Mouse (Mus musculus): ENCODE measurements around the gene Milr1. TPM values are rescaled to one million over a fixed set of nuclear protein-coding genes. Genes with fewer than 3 reads are reported as not detected.
"Not testable (repeated sequence)": the region's sequence is repeated elsewhere in the genome, so short reads cannot be mapped to it uniquely, and the experiment has no call there.

Gene Milr1
- polyA plus RNA-seq, 1 experiment from 2014 or later: 0.56 TPM

DNA sequence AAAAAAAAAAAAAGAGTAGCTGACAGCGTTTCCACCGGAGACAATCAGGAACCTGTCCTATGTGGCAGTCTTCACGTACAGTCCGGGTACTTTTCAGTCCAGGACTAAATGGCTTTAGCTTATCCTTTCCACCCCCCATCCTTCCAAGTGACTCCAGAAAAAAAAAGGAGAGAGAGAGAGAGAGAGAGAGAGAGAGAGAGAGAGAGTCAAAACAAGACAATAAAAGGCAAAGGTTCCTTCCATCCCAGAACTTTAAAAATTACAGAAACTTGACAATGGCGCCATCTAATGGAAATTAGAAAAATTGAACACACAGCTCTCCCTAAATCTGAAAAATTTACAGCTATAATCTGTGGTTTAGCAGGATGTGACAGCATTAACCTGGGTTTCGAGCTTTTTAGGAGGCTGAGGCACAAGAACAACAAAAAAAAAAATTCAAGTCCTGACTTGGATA, 8.6 kb upstream of the Milr1 start:
- ATAC-seq: no peak
- Histone ChIP-seq H3K9ac (ENCODE audit: low read depth, low read length) (no peak overlapping the region), H3K9me3 (ENCODE audit: control insufficient read depth, low read length) (no peaks in the 10 kb centered on the region), H3K4me1 (ENCODE audit: control insufficient read depth, insufficient read depth, low read depth, low read length) (peaks cover 4% of the 10 kb centered on the region), H3K4me3 (ENCODE audit: low read length) (no peak overlapping the region), H3K27me3 (replicated peaks; ENCODE audit: control insufficient read depth, insufficient read depth, low read length) (no peaks in the 10 kb centered on the region), H3K4me2 (ENCODE audit: low read length) (no peak overlapping the region), H3K27ac (ENCODE audit: low read depth, low read length) (no peak overlapping the region), H3K36me3 (ENCODE audit: control insufficient read depth, insufficient read depth, low read length) (no peaks in the 10 kb centered on the region)
- 41% methylated on average over 6 of the region's 6 CpGs for WGBS

DNA sequence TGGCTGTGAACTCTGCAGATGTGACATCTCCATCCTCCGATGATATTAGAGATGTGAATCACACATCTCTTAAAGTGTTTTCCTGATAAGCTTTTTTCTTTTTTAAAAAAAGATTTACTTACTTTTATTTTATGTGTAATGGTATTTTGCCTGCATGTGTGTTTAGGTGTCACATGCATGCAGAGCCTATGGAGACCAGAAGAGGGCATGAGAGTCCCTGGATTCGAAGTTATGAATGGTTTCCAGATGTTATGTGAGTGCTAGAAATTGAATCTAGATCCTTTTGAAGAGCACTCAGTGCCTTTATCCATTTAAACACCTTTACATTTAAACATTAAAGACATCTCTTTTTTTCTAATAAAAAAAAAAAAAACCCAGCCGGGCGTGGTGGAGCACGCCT, 6.1 kb upstream of the Milr1 start:
- H3K27ac ChIP-seq (ENCODE audit: low read depth, low read length): no peak overlapping the region
- no peak for ATAC-seq
- 89% methylated on average over 5 of the region's 5 CpGs for WGBS
- H3K9me3 ChIP-seq (ENCODE audit: control insufficient read depth, low read length): no peaks in the 10 kb centered on the region
- H3K4me3 ChIP-seq (ENCODE audit: low read length): no peak overlapping the region
- H3K27me3 ChIP-seq (replicated peaks; ENCODE audit: control insufficient read depth, insufficient read depth, low read length): no peaks in the 10 kb centered on the region
- H3K36me3 ChIP-seq (ENCODE audit: control insufficient read depth, insufficient read depth, low read length): no peaks in the 10 kb centered on the region
- peaks cover 2% of the 10 kb centered on the region; the same call in 1 of the 2 replicates for H3K4me1 ChIP-seq (ENCODE audit: control insufficient read depth, insufficient read depth, low read depth, low read length)
- H3K9ac ChIP-seq (ENCODE audit: low read depth, low read length): no peak overlapping the region
- no peak overlapping the region for H3K4me2 ChIP-seq (ENCODE audit: low read length)

DNA sequence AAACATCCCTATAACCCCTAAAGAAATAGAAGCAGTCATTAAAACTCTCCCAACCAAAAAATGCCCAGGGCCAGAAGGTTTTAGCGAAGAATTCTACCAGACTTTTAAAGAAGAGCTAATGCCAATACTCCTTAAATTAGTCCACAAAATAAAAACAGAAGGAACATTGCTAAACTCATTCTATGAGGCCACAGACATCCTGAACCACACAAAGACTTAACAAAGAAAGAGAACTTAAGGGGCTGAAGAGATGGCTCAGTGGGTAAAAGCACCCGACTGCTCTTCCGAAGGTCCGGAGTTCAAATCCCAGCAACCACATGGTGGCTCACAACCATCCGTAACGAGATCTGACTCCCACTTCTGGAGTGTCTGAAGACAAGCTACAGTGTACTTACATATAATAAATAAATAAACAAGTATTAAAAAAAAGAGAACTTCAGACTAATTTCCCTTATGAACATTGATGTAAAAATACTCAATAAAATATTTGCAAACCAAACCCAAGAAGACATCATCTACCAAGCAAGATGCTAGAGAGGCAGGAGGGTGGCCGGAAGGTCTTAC, 1.4 kb upstream of the Milr1 start:
- not testable (repeated sequence) for H3K36me3 ChIP-seq (ENCODE audit: control insufficient read depth, insufficient read depth, low read length); H3K4me1 ChIP-seq (ENCODE audit: control insufficient read depth, insufficient read depth, low read depth, low read length); H3K9ac ChIP-seq (ENCODE audit: low read depth, low read length); H3K27me3 ChIP-seq (replicated peaks; ENCODE audit: control insufficient read depth, insufficient read depth, low read length); ATAC-seq; H3K4me2 ChIP-seq (ENCODE audit: low read length); H3K4me3 ChIP-seq (ENCODE audit: low read length); H3K9me3 ChIP-seq (ENCODE audit: control insufficient read depth, low read length); H3K27ac ChIP-seq (ENCODE audit: low read depth, low read length)
- WGBS: 91% methylated on average over 7 of the region's 7 CpGs

DNA sequence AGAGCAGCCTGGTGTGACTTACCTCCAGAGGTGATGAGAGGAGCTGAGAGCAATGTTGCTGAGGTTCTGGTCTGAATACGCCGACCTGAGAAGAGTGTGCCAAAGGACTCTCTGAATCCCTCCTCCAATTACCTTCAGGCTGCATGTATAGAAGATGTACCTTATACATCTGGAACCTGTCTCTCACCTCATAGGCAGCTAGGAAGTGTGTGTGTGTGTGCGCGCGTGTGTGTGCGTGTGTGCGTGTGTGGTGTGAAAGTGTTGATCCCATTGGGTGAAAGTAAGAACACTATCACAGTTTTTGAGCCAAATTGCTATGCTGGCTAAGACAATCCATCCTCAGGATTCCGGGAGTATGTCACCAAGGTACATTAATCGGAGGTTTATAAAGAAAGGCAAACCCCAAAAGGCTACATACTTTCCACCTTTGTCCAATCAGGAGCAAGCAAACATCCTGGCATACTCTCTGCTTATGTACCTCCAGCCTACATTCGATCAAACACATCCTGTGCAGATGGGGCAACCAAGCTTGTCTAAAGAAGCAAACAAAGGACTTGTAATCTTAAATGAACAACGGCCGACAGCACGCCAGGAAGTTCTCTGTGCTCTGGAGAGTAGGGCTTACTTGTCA, 790 bp upstream of the Milr1 start, which contains the start of gene Pecam1:
Gene Pecam1 (minus strand): TSS at position 508 of the 631 bp plus-strand sequence.
- no peak within 1 kb of the TSS for H3K4me2 ChIP-seq (ENCODE audit: low read length)
- 84% methylated on average over 13 of the region's 13 CpGs for WGBS
- ATAC-seq: no peak
- no peaks in the 10 kb centered on the region for H3K9me3 ChIP-seq (ENCODE audit: control insufficient read depth, low read length)
- H3K4me1 ChIP-seq (ENCODE audit: control insufficient read depth, insufficient read depth, low read depth, low read length): no peaks in the 10 kb centered on the region
- H3K27me3 ChIP-seq (replicated peaks; ENCODE audit: control insufficient read depth, insufficient read depth, low read length): no peaks in the 10 kb centered on the region
- H3K4me3 ChIP-seq (ENCODE audit: low read length): no peak within 1 kb of the TSS
- no peak within 1 kb of the TSS for H3K27ac ChIP-seq (ENCODE audit: low read depth, low read length)
- H3K9ac ChIP-seq (ENCODE audit: low read depth, low read length): no peak within 1 kb of the TSS
- no peaks in the 10 kb centered on the region for H3K36me3 ChIP-seq (ENCODE audit: control insufficient read depth, insufficient read depth, low read length)

DNA sequence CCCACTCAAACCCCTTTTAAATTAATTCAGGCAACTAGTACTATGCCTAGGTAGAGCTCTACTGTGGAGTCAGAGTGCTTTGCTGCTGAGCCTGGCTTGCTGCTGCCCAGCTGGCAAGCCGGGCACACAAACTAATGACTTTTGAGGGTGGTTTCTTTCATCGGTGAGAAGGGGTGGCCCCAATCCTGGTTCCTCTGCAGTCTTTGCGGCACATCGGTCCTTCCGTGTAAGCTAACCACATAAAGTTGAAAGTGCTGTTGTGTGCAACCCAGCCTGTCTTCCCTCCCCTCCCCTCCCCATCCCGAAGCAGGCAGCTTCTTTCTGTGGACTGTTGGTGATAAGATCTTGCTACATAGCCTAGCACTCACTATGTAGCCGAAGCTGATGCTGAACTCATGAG, 1.1 kb downstream of the Milr1 start:
- no peaks in the 10 kb centered on the region for H3K36me3 ChIP-seq (ENCODE audit: control insufficient read depth, insufficient read depth, low read length)
- no peaks in the 10 kb centered on the region for H3K27me3 ChIP-seq (replicated peaks; ENCODE audit: control insufficient read depth, insufficient read depth, low read length)
- no peak overlapping the region for H3K4me3 ChIP-seq (ENCODE audit: low read length)
- 85% methylated on average over 7 of the region's 7 CpGs for WGBS
- H3K9ac ChIP-seq (ENCODE audit: low read depth, low read length): no peak overlapping the region
- no peak overlapping the region for H3K27ac ChIP-seq (ENCODE audit: low read depth, low read length)
- ATAC-seq: no peak
- no peak overlapping the region for H3K4me2 ChIP-seq (ENCODE audit: low read length)
- H3K9me3 ChIP-seq (ENCODE audit: control insufficient read depth, low read length): no peaks in the 10 kb centered on the region
- no peaks in the 10 kb centered on the region for H3K4me1 ChIP-seq (ENCODE audit: control insufficient read depth, insufficient read depth, low read depth, low read length)

DNA sequence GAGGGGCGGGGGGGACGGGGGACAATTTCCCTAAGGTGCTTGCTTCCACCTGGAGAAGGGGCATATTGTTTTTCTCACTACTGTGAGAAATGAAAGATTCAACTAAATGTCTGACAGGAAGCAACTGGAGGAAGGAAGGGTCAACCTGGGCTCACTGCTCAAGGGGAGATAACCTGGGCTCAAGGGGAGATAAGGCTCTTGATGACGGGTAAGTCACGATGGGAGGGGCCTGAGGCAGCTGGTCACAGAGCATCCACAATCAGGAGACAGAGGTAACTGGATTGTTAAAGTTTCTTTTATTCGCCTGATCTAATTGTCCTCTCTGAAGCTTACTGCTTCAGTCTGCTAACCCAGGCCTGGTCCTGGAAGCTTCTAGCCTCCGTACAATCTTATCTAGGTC, 2.3 kb downstream of the Milr1 start:
- ATAC-seq: no peak
- no peak overlapping the region for H3K4me2 ChIP-seq (ENCODE audit: low read length)
- no peak overlapping the region for H3K9ac ChIP-seq (ENCODE audit: low read depth, low read length)
- H3K36me3 ChIP-seq (ENCODE audit: control insufficient read depth, insufficient read depth, low read length): no peaks in the 10 kb centered on the region
- H3K27me3 ChIP-seq (replicated peaks; ENCODE audit: control insufficient read depth, insufficient read depth, low read length): no peaks in the 10 kb centered on the region
- H3K9me3 ChIP-seq (ENCODE audit: control insufficient read depth, low read length): no peaks in the 10 kb centered on the region
- no peaks in the 10 kb centered on the region for H3K4me1 ChIP-seq (ENCODE audit: control insufficient read depth, insufficient read depth, low read depth, low read length)
- H3K27ac ChIP-seq (ENCODE audit: low read depth, low read length): no peak overlapping the region
- WGBS: 94% methylated on average over 6 of the region's 6 CpGs
- no peak overlapping the region for H3K4me3 ChIP-seq (ENCODE audit: low read length)

DNA sequence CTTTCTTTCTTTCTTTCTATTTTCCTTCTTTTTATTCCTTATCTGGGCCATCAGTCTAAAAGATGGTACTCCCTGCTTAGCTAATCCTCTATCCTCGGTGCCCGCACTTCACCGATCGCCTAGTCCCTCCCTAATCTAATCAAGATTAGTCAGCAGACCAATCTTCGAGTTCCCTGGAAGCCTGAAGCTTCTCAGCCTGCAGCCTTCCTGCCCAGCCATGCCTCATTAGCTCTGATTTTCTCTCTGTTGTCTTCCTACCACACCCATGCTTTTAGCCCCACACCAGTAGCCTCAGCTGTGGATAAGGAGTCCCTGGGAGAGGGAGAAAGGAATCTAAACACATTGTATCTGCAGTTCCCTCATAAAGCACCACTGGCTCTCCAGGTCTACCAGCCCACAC, 4.6 kb downstream of the Milr1 start:
- Histone ChIP-seq H3K27ac (ENCODE audit: low read depth, low read length) (no peak overlapping the region), H3K4me3 (ENCODE audit: low read length) (no peak overlapping the region), H3K9ac (ENCODE audit: low read depth, low read length) (no peak overlapping the region), H3K9me3 (ENCODE audit: control insufficient read depth, low read length) (no peaks in the 10 kb centered on the region), H3K36me3 (ENCODE audit: control insufficient read depth, insufficient read depth, low read length) (no peaks in the 10 kb centered on the region), H3K27me3 (replicated peaks; ENCODE audit: control insufficient read depth, insufficient read depth, low read length) (no peaks in the 10 kb centered on the region), H3K4me2 (ENCODE audit: low read length) (no peak overlapping the region), H3K4me1 (ENCODE audit: control insufficient read depth, insufficient read depth, low read depth, low read length) (no peaks in the 10 kb centered on the region)
- 52% methylated on average over 5 of the region's 5 CpGs for WGBS
- no peak for ATAC-seq

DNA sequence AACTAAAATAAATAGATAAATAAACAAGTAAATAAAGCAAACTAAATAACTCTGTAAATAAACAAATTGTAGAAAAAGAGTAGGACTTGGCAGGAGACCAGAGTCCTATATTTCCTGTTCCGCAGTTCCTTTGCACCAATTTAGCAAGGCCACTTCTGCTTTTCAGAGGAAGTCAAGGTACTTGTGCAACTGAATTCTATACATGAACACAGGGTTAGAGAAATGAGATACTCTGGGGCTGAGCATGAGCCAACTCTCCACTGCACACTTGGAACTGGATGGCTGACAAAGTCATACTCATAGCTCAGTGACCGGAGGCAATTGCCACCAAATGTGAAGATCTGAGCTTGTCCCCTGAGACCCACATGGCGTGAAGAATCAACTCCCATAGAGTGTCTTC, 8.0 kb downstream of the Milr1 start:
- 96% methylated on average over 3 of the region's 3 CpGs for WGBS
- Histone ChIP-seq H3K9ac (ENCODE audit: low read depth, low read length) (no peak overlapping the region), H3K4me3 (ENCODE audit: low read length) (no peak overlapping the region), H3K27ac (ENCODE audit: low read depth, low read length) (no peak overlapping the region), H3K4me1 (ENCODE audit: control insufficient read depth, insufficient read depth, low read depth, low read length) (no peaks in the 10 kb centered on the region), H3K27me3 (replicated peaks; ENCODE audit: control insufficient read depth, insufficient read depth, low read length) (no peaks in the 10 kb centered on the region), H3K36me3 (ENCODE audit: control insufficient read depth, insufficient read depth, low read length) (no peaks in the 10 kb centered on the region), H3K4me2 (ENCODE audit: low read length) (no peak overlapping the region), H3K9me3 (ENCODE audit: control insufficient read depth, low read length) (no peaks in the 10 kb centered on the region)
- no peak for ATAC-seq

DNA sequence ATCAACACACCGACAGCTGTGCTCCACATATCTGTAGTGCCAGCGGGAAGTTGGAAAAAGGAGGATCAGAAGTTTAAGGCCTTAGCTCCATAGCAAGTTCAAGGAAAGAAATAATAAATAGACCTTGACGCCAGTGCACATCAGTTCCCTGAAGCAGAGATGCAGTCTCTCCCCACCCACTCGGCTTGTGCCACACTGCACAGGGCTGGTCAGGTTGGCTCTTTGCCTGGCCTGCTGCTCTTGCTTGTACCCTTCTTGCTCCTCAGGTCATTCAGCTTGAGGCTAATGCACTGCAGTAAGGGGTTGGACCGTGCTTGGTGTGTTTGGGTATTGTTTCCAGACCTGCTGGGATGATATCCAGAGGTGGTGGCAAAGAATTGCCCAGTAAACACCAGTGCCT, 9.5 kb downstream of the Milr1 start:
- Histone ChIP-seq H3K36me3 (ENCODE audit: control insufficient read depth, insufficient read depth, low read length) (no peaks in the 10 kb centered on the region), H3K4me1 (ENCODE audit: control insufficient read depth, insufficient read depth, low read depth, low read length) (no peaks in the 10 kb centered on the region), H3K4me2 (ENCODE audit: low read length) (no peak overlapping the region), H3K9ac (ENCODE audit: low read depth, low read length) (no peak overlapping the region), H3K4me3 (ENCODE audit: low read length) (no peak overlapping the region), H3K9me3 (ENCODE audit: control insufficient read depth, low read length) (no peaks in the 10 kb centered on the region), H3K27ac (ENCODE audit: low read depth, low read length) (no peak overlapping the region), H3K27me3 (replicated peaks; ENCODE audit: control insufficient read depth, insufficient read depth, low read length) (no peaks in the 10 kb centered on the region)
- no peak for ATAC-seq
- WGBS: 90% methylated on average over 5 of the region's 5 CpGs
